Mouse (Mus musculus) neutrophil, adult 5-6 weeks (primary cell): ENCODE data around the gene Marveld1. TPM values are rescaled to one million over a fixed set of nuclear protein-coding genes. Genes with fewer than 3 reads are reported as not detected.
A peak's percentile ranks its signal among the peaks of the same experiment; 100 is the strongest.

Source experiments
- ATAC-seq: fragments of 151-379, 151-347 bp; 2 replicates; pipeline ENCODE4 v1.8.0; 2017; ENCODE audit warnings: mild to moderate bottlenecking, moderate TSS enrichment; ENCODE audit not compliant: insufficient number of reproducible peaks, poor library complexity, low FRiP score, severe bottlenecking; ENCODE audit errors: extremely low read depth
- total RNA-seq: library from RNA; stranded (forward); fragments of 200-1000 nt; gene quantifications from 2 replicates; pipeline ENCODE4 v1.2.3, GENCODE M21; 2017

Marveld1 gene
- total RNA-seq: 1.3 and 2.0 TPM in 2 replicates

- no peak for ATAC-seq
These were observed at the start of gene Marveld1 for GRCm38 (mm10) chr19:42147170-42147768. Gene Marveld1 (plus strand): TSS chr19:42147400.

- ATAC-seq: no peak
These were observed 47.8 kb upstream of the Marveld1 start for GRCm38 (mm10) chr19:42099406-42099805.

- ATAC-seq: no peak
These were observed 42.5 kb upstream of the Marveld1 start for GRCm38 (mm10) chr19:42104681-42105080.

GRCm38 (mm10) chr19:42115783-42116335 is 31.3 kb upstream of the Marveld1 start:
- ATAC-seq: no peak

- no peak for ATAC-seq
These were observed 29.1 kb upstream of the Marveld1 start for GRCm38 (mm10) chr19:42118142-42118541.

- ATAC-seq: no peak
These were observed 28.6 kb upstream of the Marveld1 start for GRCm38 (mm10) chr19:42118596-42118995.

GRCm38 (mm10) chr19:42120451-42120850 is 26.7 kb upstream of the Marveld1 start:
- no peak for ATAC-seq

- ATAC-seq: no peak
These were observed 22.5 kb upstream of the Marveld1 start for GRCm38 (mm10) chr19:42124684-42125083.

GRCm38 (mm10) chr19:42125501-42126218 is 21.5 kb upstream of the Marveld1 start:
- ATAC-seq: no peak

GRCm38 (mm10) chr19:42126219-42126605 is 21.0 kb upstream of the Marveld1 start:
- ATAC-seq: no peak

GRCm38 (mm10) chr19:42127024-42127423 is 20.2 kb upstream of the Marveld1 start:
- no peak for ATAC-seq

GRCm38 (mm10) chr19:42128052-42128740 is 19.0 kb upstream of the Marveld1 start:
- no peak for ATAC-seq

- ATAC-seq: peak; percentile 75
These were observed 18.3 kb upstream of the Marveld1 start, which contains the start of gene Avpi1 for GRCm38 (mm10) chr19:42128787-42129508. Gene Avpi1 (minus strand): TSS chr19:42129059.

- ATAC-seq: peak; percentile 24; the same call in 1 of the 2 replicates
These were observed 17.5 kb upstream of the Marveld1 start for GRCm38 (mm10) chr19:42129509-42130293.

- ATAC-seq: no peak
These were observed 16.9 kb upstream of the Marveld1 start for GRCm38 (mm10) chr19:42130294-42130606.

- ATAC-seq: no peak
These were observed 16.1 kb upstream of the Marveld1 start for GRCm38 (mm10) chr19:42131101-42131500.

GRCm38 (mm10) chr19:42135070-42135469 is 12.1 kb upstream of the Marveld1 start:
- no peak for ATAC-seq

- no peak for ATAC-seq
These were observed 11.1 kb upstream of the Marveld1 start for GRCm38 (mm10) chr19:42136126-42136525.
